Mouse (Mus musculus) liver, embryonic 14.5 days (tissue): ENCODE data around the gene Hyou1. TPM values are rescaled to one million over a fixed set of nuclear protein-coding genes. Genes with fewer than 3 reads are reported as not detected.

ENCODE experiments used
- ATAC-seq: fragments of 200-750 bp; cut with Nextera tagmentation; 2 replicates; pipeline ENCODE4 v1.8.0; 2017; ENCODE audit warnings: moderate number of reproducible peaks, mild to moderate bottlenecking, moderate library complexity; ENCODE audit not compliant: insufficient read depth
- DNase-seq, 3 experiments: peaks; one replicate each; pipeline ENCODE4 v3.0.0-alpha.2; 2012 to 2013; ENCODE audit warnings: low read depth in 3 of 3, low spot score in 3 of 3
- H3K27ac ChIP-seq: fragments of 300-500 bp; sonication (generic); 2 replicates; pipeline ENCODE4 v1.5.1; 2014; ENCODE audit warnings: moderate library complexity, mild to moderate bottlenecking, control low read depth, inconsistent platforms
- H3K27me3 ChIP-seq: fragments of 300-500 bp; sonication (generic); 2 replicates; pipeline ENCODE4 v1.6.1; 2014; ENCODE audit warnings: mild to moderate bottlenecking, low read length, moderate library complexity; ENCODE audit not compliant: control insufficient read depth, insufficient read depth
- H3K36me3 ChIP-seq: fragments of 300-500 bp; sonication (generic); replicated peaks from 2 replicates; pipeline ENCODE4 v1.6.1; 2014; ENCODE audit warnings: low read depth; ENCODE audit not compliant: control insufficient read depth, insufficient read depth
- H3K4me1 ChIP-seq, 2 experiments: fragments of 200-500 bp in 1 of 2; fragments of 300-500 bp in 1 of 2; sonication (generic) in 1 of 2; replicated peaks; 2 replicates each; pipeline ENCODE4 v1.6.1; 2012 to 2014; ENCODE audit warnings: antibody characterized with exemption in 1 of 2, inconsistent platforms in 1 of 2, low read length in 1 of 2; ENCODE audit not compliant: control insufficient read depth in 2 of 2, insufficient read depth in 2 of 2
- H3K4me2 ChIP-seq: fragments of 300-500 bp; sonication (generic); 2 replicates; pipeline ENCODE4 v1.6.1; 2014; ENCODE audit warnings: low read depth, mild to moderate bottlenecking, control low read depth, moderate library complexity
- H3K4me3 ChIP-seq, 2 experiments: fragments of 200-500 bp in 1 of 2; fragments of 300-500 bp in 1 of 2; sonication (generic) in 1 of 2; 2 replicates each; pipeline ENCODE4 v1.5.1; 2012 to 2014; ENCODE audit warnings: low read depth in 2 of 2, low read length in 2 of 2, mild to moderate bottlenecking in 2 of 2, control low read depth in 1 of 2, inconsistent platforms in 1 of 2, moderate library complexity in 1 of 2; ENCODE audit not compliant: insufficient read depth in 1 of 2
- H3K9ac ChIP-seq: fragments of 300-500 bp; sonication (generic); replicated peaks from 2 replicates; pipeline ENCODE4 v1.6.1; 2014; ENCODE audit warnings: mild to moderate bottlenecking, control low read depth, moderate library complexity
- H3K9me3 ChIP-seq: fragments of 300-500 bp; sonication (generic); 2 replicates; pipeline ENCODE4 v1.6.1; 2016; ENCODE audit warnings: low read length, mixed read lengths; ENCODE audit not compliant: control insufficient read depth
- CTCF ChIP-seq: IDR thresholded peaks from 2 replicates; pipeline ENCODE4 v1.5.1; 2016; ENCODE audit warnings: antibody characterized with exemption, low read depth, control low read depth
- EP300 ChIP-seq: IDR thresholded peaks from 2 replicates; pipeline ENCODE4 v1.6.1; 2016; ENCODE audit warnings: antibody characterized with exemption, low read depth
- WGBS: fragments of 180-500 bp; shearing (Covaris S2); extraction: QIAGEN DNeasy Blood & Tissue Kit; methylation state at CpG from one replicate; pipeline ENCODE4 v1.1.7; 2014; ENCODE audit not compliant: insufficient replicate concordance; 5-methylcytosine and 5-hydroxymethylcytosine counted together
- polyA plus RNA-seq, 2 experiments: library from polyadenylated mRNA; depleted of rRNA in 1 of 2; stranded (reverse) in 1 of 2; unstranded in 1 of 2; fragments of >200 nt; fragmentation: Nextera tagmentation in 1 of 2; extraction: Ambion mirVana in 1 of 2; gene quantifications; 2 replicates each; pipeline versions ENCODE4 v1.2.1 to v1.2.3; 2012 to 2014

Gene Hyou1
- polyA plus RNA-seq, 2 experiments: 12.5 to 16.5 TPM

GRCm38 (mm10) chr9:44338574-44338973 lies 40.7 kb upstream of the Hyou1 start:
- Histone ChIP-seq H3K4me3 (peak overlapping the region; percentile 95 to 97), H3K27ac (peak overlapping the region; percentile 97), H3K9ac (peak overlapping the region; percentile 99), H3K4me1 (peaks cover 11 to 18% of the 10 kb centered on the region in 2 experiments), H3K4me2 (peak overlapping the region; percentile 98), H3K27me3 (no peaks in the 10 kb centered on the region), H3K9me3 (no peaks in the 10 kb centered on the region), H3K36me3 (peaks cover 72% of the 10 kb centered on the region)
- DNase-seq (peak in 1 of 3 experiments; percentile 47), ATAC-seq (no peak)
- WGBS: 65% methylated on average over 5 of the region's 5 CpGs
- TF ChIP-seq EP300 (no peak), CTCF (peak; percentile 51; the same call in 1 of the 2 replicates)

DNA sequence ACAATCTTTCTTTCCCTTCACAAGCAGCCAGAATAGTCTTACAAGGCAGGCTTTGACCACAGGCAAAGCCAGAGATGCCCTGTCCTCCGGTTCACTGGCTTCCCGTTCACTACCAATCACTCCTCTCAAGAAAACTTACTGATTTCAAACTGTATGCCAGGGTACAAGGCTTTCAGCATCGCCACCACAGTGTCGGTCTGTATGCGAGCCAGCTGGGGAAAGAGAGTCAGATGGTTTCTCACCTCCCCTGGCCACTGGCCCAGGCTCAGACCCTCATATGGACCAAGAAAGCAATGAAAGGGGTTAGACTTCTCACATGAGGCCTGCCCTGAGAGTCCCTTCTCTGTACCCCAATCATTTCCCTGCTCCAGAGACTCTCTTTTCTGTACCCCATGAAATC lies 37.8 kb upstream of the Hyou1 start:
- ATAC-seq (no peak), DNase-seq (no peak)
- H3K36me3 ChIP-seq: peaks cover 55% of the 10 kb centered on the region
- H3K9me3 ChIP-seq: no peaks in the 10 kb centered on the region
- H3K27me3 ChIP-seq: no peaks in the 10 kb centered on the region
- H3K4me3 ChIP-seq: peak overlapping the region; percentile 95 to 98
- peak overlapping the region; percentile 100 for H3K27ac ChIP-seq
- 33% methylated on average over 5 of the region's 5 CpGs for WGBS
- peak overlapping the region; percentile 96 for H3K9ac ChIP-seq
- TF ChIP-seq CTCF: no peak
- no peak for TF ChIP-seq EP300
- peak overlapping the region; percentile 98 for H3K4me2 ChIP-seq
- peaks cover 12 to 18% of the 10 kb centered on the region in 2 experiments for H3K4me1 ChIP-seq

GRCm38 (mm10) chr9:44342173-44342572 lies 37.1 kb upstream of the Hyou1 start:
- Histone ChIP-seq H3K4me2 (peak overlapping the region; percentile 98), H3K9me3 (no peaks in the 10 kb centered on the region), H3K4me1 (peaks cover 12 to 16% of the 10 kb centered on the region in 2 experiments), H3K27ac (peak overlapping the region; percentile 100), H3K27me3 (no peaks in the 10 kb centered on the region), H3K36me3 (peaks cover 48% of the 10 kb centered on the region), H3K4me3 (peak overlapping the region; percentile 95 to 98), H3K9ac (peak overlapping the region; percentile 96)
- TF ChIP-seq CTCF (no peak), EP300 (peak; percentile 95)
- ATAC-seq: peak; percentile 78
- WGBS: 9% methylated on average over 3 of the region's 3 CpGs
- DNase-seq: peak; percentile 89 to 90 (median 90)

DNA sequence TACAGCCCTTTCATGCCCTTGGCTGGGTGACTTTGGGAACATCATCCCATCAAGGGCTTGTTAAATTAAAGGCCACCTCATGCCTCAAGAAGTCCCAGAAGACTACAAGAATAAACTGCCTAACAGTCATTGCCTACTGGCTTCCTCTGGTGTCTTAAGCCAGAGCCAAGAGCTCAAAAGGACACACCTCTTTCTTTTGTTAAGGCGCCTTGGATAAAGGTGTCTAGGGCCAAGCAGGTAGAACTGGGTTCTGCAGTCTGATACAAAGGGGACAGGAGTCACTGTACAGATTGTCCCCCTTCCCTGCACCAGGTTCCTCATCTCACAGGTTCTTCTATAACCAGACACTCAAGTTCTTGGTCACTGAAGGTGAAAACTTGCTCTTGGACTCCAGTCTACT lies 36.7 kb upstream of the Hyou1 start:
- H3K4me1 ChIP-seq: peaks cover 12 to 16% of the 10 kb centered on the region in 2 experiments
- no peaks in the 10 kb centered on the region for H3K9me3 ChIP-seq
- H3K4me2 ChIP-seq: peak overlapping the region; percentile 98
- WGBS: 28% methylated on average over 1 of the region's 1 CpGs
- ATAC-seq: peak; percentile 4; the same call in 1 of the 2 replicates
- peaks cover 48% of the 10 kb centered on the region for H3K36me3 ChIP-seq
- peak overlapping the region; percentile 96 for H3K9ac ChIP-seq
- peak overlapping the region; percentile 100 for H3K27ac ChIP-seq
- DNase-seq: no peak
- peak overlapping the region; percentile 95 to 98 for H3K4me3 ChIP-seq
- TF ChIP-seq CTCF (no peak), EP300 (no peak)
- H3K27me3 ChIP-seq: no peaks in the 10 kb centered on the region

- TF ChIP-seq CTCF (no peak), EP300 (peak; percentile 95)
- ATAC-seq (peak; percentile 78), DNase-seq (peak; percentile 80 to 88 (median 87))
- peak overlapping the region; percentile 100 for H3K27ac ChIP-seq
- H3K9ac ChIP-seq: peak overlapping the region; percentile 96
- no peaks in the 10 kb centered on the region for H3K9me3 ChIP-seq
- peaks cover 48% of the 10 kb centered on the region for H3K36me3 ChIP-seq
- H3K4me3 ChIP-seq: peak overlapping the region; percentile 95 to 98
- H3K4me1 ChIP-seq: peaks cover 12 to 16% of the 10 kb centered on the region in 2 experiments
- no peaks in the 10 kb centered on the region for H3K27me3 ChIP-seq
- 0% methylated on average over 6 of the region's 6 CpGs for WGBS
- peak overlapping the region; percentile 98 for H3K4me2 ChIP-seq
These were observed 36.0 kb upstream of the Hyou1 start for GRCm38 (mm10) chr9:44343290-44343689.
